Mouse (Mus musculus): ENCODE results near the gene Nipa2.

The Nipa2 gene

GRCm38 (mm10) chr7:55962004-55962908, at the start of gene Nipa2:
Nipa2 (minus strand) TSS chr7:55962476.
- DNase-seq (ENCODE audit: extremely low spot score, low read depth, low spot score): peak; percentile 62

- DNase-seq (ENCODE audit: extremely low spot score, low read depth, low spot score): no peak
These were observed 48.7 kb upstream of the Nipa2 start for GRCm38 (mm10) chr7:56011018-56011333.

GRCm38 (mm10) chr7:56010318-56011017, 48.2 kb upstream of the Nipa2 start:
- no peak for DNase-seq (ENCODE audit: extremely low spot score, low read depth, low spot score)

- DNase-seq (ENCODE audit: extremely low spot score, low read depth, low spot score): no peak
These were observed 36.7 kb upstream of the Nipa2 start for GRCm38 (mm10) chr7:55998997-55999396.

- DNase-seq (ENCODE audit: extremely low spot score, low read depth, low spot score): no peak
These were observed 32.7 kb upstream of the Nipa2 start for GRCm38 (mm10) chr7:55995013-55995412.

- no peak for DNase-seq (ENCODE audit: extremely low spot score, low read depth, low spot score)
These were observed 29.6 kb upstream of the Nipa2 start for GRCm38 (mm10) chr7:55991858-55992257.

GRCm38 (mm10) chr7:55991129-55991528, 28.9 kb upstream of the Nipa2 start:
- DNase-seq (ENCODE audit: extremely low spot score, low read depth, low spot score): no peak

GRCm38 (mm10) chr7:55986526-55987214, 24.4 kb upstream of the Nipa2 start:
- no peak for DNase-seq (ENCODE audit: extremely low spot score, low read depth, low spot score)

- DNase-seq (ENCODE audit: extremely low spot score, low read depth, low spot score): no peak
These were observed 22.5 kb upstream of the Nipa2 start for GRCm38 (mm10) chr7:55984754-55985153.

- DNase-seq (ENCODE audit: extremely low spot score, low read depth, low spot score): no peak
These were observed 20.8 kb upstream of the Nipa2 start for GRCm38 (mm10) chr7:55983107-55983506.

GRCm38 (mm10) chr7:55982010-55982700, 19.9 kb upstream of the Nipa2 start:
- no peak for DNase-seq (ENCODE audit: extremely low spot score, low read depth, low spot score)

- no peak for DNase-seq (ENCODE audit: extremely low spot score, low read depth, low spot score)
These were observed 19.2 kb upstream of the Nipa2 start for GRCm38 (mm10) chr7:55981511-55981910.

- DNase-seq (ENCODE audit: extremely low spot score, low read depth, low spot score): no peak
These were observed 12.2 kb upstream of the Nipa2 start for GRCm38 (mm10) chr7:55974429-55974828.

GRCm38 (mm10) chr7:55969415-55969814, 7.1 kb upstream of the Nipa2 start:
- no peak for DNase-seq (ENCODE audit: extremely low spot score, low read depth, low spot score)

GRCm38 (mm10) chr7:55968258-55968901, 6.1 kb upstream of the Nipa2 start:
- DNase-seq (ENCODE audit: extremely low spot score, low read depth, low spot score): no peak

- no peak for DNase-seq (ENCODE audit: extremely low spot score, low read depth, low spot score)
These were observed 4.7 kb upstream of the Nipa2 start for GRCm38 (mm10) chr7:55966866-55967460.

- no peak for DNase-seq (ENCODE audit: extremely low spot score, low read depth, low spot score)
These were observed 1.8 kb downstream of the Nipa2 start for GRCm38 (mm10) chr7:55960506-55960905.

- no peak for DNase-seq (ENCODE audit: extremely low spot score, low read depth, low spot score)
These were observed 2.5 kb downstream of the Nipa2 start for GRCm38 (mm10) chr7:55959801-55960200.

GRCm38 (mm10) chr7:55957916-55958315, 4.4 kb downstream of the Nipa2 start:
- DNase-seq (ENCODE audit: extremely low spot score, low read depth, low spot score): no peak

GRCm38 (mm10) chr7:55957178-55957577, 5.1 kb downstream of the Nipa2 start:
- DNase-seq (ENCODE audit: extremely low spot score, low read depth, low spot score): no peak

Measured in hindlimb bud, embryonic 11.5 days (tissue).